In genomic region chr12:21155062-21155461, GRCm38 (mm10) we compare ENCODE assay signal across 12 mouse cellular contexts.
A peak's percentile ranks its signal among the peaks of the same experiment; 100 is the strongest.
DNase-seq lines count a peak whose midpoint lies in the region; ATAC-seq and TF ChIP-seq lines count a peak whose summit lies in the region.
"Had no signal": no experiment of that assay in that cellular context is flagged by ENCODE, and none has a peak within 500 bp of the region (broad histone marks: within the 10 kb centered on the region; RNA-seq: fewer than 3 reads in every experiment).

No protein-coding gene starts in this region.

- H3K9me3 ChIP-seq in heart, embryonic 15.5 days (replicated peaks): no peaks in the 10 kb centered on the region
- no peaks in the 10 kb centered on the region for H3K9me3 ChIP-seq in liver, embryonic 16.5 days (replicated peaks; ENCODE audit: control insufficient read depth, low read length)
- H3K9me3 ChIP-seq: forebrain, embryonic 12.5 days had no signal

- no peak overlapping the region for H3K4me3 ChIP-seq in gastrocnemius, adult 2 months
- H3K4me3 ChIP-seq in brown adipose tissue, adult 24 weeks (ENCODE audit: insufficient read depth, low read depth, low read length): no peak overlapping the region
- no peak overlapping the region for H3K4me3 ChIP-seq in heart, embryonic 15.5 days
- no peak overlapping the region for H3K4me3 ChIP-seq in liver, embryonic 16.5 days (ENCODE audit: low read depth, low read length)
- H3K4me3 ChIP-seq: forebrain, embryonic 12.5 days had no signal

- no peaks in the 10 kb centered on the region for H3K36me3 ChIP-seq in heart, embryonic 15.5 days
- no peaks in the 10 kb centered on the region for H3K36me3 ChIP-seq in liver, embryonic 16.5 days (ENCODE audit: control insufficient read depth, insufficient read depth)
- H3K36me3 ChIP-seq: forebrain, embryonic 12.5 days had no signal

- no peaks in the 10 kb centered on the region for H3K27me3 ChIP-seq in heart, embryonic 15.5 days
- no peaks in the 10 kb centered on the region for H3K27me3 ChIP-seq in liver, embryonic 16.5 days (ENCODE audit: control insufficient read depth, insufficient read depth, low read depth, low read length)
- H3K27me3 ChIP-seq: forebrain, embryonic 12.5 days; Patski had no signal

- H3K9ac ChIP-seq in heart, embryonic 15.5 days: no peak overlapping the region
- H3K9ac ChIP-seq in liver, embryonic 16.5 days (ENCODE audit: low read depth, low read length): no peak overlapping the region
- H3K9ac ChIP-seq: forebrain, embryonic 12.5 days had no signal

- peak overlapping the region; percentile 63 for H3K27ac ChIP-seq in gastrocnemius, adult 2 months
- peak overlapping the region; percentile 71; the same call in 1 of the 2 replicates for H3K27ac ChIP-seq in brown adipose tissue, adult 24 weeks (replicated peaks; ENCODE audit: low read depth, low read length)
- peak overlapping the region; percentile 54; the same call in 1 of the 2 replicates for H3K27ac ChIP-seq in heart, embryonic 15.5 days
- H3K27ac ChIP-seq in liver, embryonic 16.5 days (ENCODE audit: low read length): no peak overlapping the region
- H3K27ac ChIP-seq: forebrain, embryonic 12.5 days had no signal

- TF ChIP-seq CTCF in gastrocnemius, adult 2 months (IDR thresholded peaks at IDR 0.05): no peak

- intact Hi-C loops in gastrocnemius, adult 2 months (cut with DNase I): no loop called here

- DNase-seq in gastrocnemius, adult 2 months: no peak
- DNase-seq in gastrocnemius, adult 18-20 months (ENCODE audit: low spot score): no peak
- no peak for DNase-seq in T-cell, adult 2 months (ENCODE audit: low spot score)
- no peak for DNase-seq in ovary, postnatal 36 days (ENCODE audit: low spot score)
- no peak for DNase-seq in ovary, postnatal 14 days (ENCODE audit: low spot score)
- DNase-seq: right cerebral cortex, postnatal 14 days; thymus, adult 18-20 months had no signal

- H3K4me2 ChIP-seq in heart, embryonic 15.5 days: 0 out of 2 replicates have a peak overlapping the region, but pooled peaks have one; percentile 18
- H3K4me2 ChIP-seq in liver, embryonic 16.5 days (ENCODE audit: low read depth, low read length): no peak overlapping the region
- H3K4me2 ChIP-seq: forebrain, embryonic 12.5 days had no signal

- peak; percentile 82 for ATAC-seq in heart, embryonic 15.5 days (replicated peaks; ENCODE audit: insufficient number of reproducible peaks, insufficient read depth, low FRiP score, low read depth)
- peak; percentile 51 for ATAC-seq in liver, embryonic 16.5 days (ENCODE audit: low read depth)
- ATAC-seq: Patski had no signal

- H3K4me1 ChIP-seq in brown adipose tissue, adult 24 weeks (ENCODE audit: control insufficient read depth, insufficient read depth, insufficient read length, low read length): peaks cover 27% of the 10 kb centered on the region
- H3K4me1 ChIP-seq in heart, embryonic 15.5 days (replicated peaks): peaks cover 54% of the 10 kb centered on the region
- H3K4me1 ChIP-seq in liver, embryonic 16.5 days (ENCODE audit: control insufficient read depth, low read depth, low read length): peaks cover 4% of the 10 kb centered on the region; the same call in 1 of the 2 replicates

- WGBS in heart, embryonic 15.5 days: 62% methylated on average over 4 of the region's 4 CpGs
- 32% methylated on average over 4 of the region's 4 CpGs for WGBS in liver, embryonic 16.5 days (ENCODE audit: insufficient replicate concordance)
